Mouse (Mus musculus) midbrain, embryonic 10.5 days (tissue): ENCODE measurements around the gene A230072I06Rik. TPM values are rescaled to one million over a fixed set of nuclear protein-coding genes. Genes with fewer than 3 reads are reported as not detected.

Source experiments
- DNase-seq: peaks from one replicate; pipeline ENCODE4 v3.0.0-alpha.2; 2017; ENCODE audit warnings: low spot score
- H3K27ac ChIP-seq: fragments of 300-500 bp; sonication (generic); replicated peaks from 2 replicates; pipeline ENCODE4 v1.5.1; 2016; ENCODE audit warnings: mild to moderate bottlenecking
- H3K27me3 ChIP-seq: fragments of 300-500 bp; sonication (generic); 2 replicates; pipeline ENCODE4 v1.6.1; 2016; ENCODE audit warnings: low read depth, mild to moderate bottlenecking; ENCODE audit not compliant: poor library complexity, severe bottlenecking
- H3K36me3 ChIP-seq: fragments of 300-500 bp; sonication (generic); 2 replicates; pipeline ENCODE4 v1.6.1; 2016; ENCODE audit warnings: mild to moderate bottlenecking, moderate library complexity
- H3K4me1 ChIP-seq: fragments of 300-500 bp; sonication (generic); 2 replicates; pipeline ENCODE4 v1.6.1; 2016
- H3K4me3 ChIP-seq: fragments of 300-500 bp; sonication (generic); 2 replicates; pipeline ENCODE4 v1.5.1; 2016; ENCODE audit warnings: mild to moderate bottlenecking, moderate library complexity
- H3K9me3 ChIP-seq: fragments of 300-500 bp; sonication (generic); replicated peaks from 2 replicates; pipeline ENCODE4 v1.6.1; 2016; ENCODE audit warnings: mild to moderate bottlenecking
- WGBS: fragments of 180-500 bp; shearing (Covaris S2); methylation state at CpG from one replicate; pipeline ENCODE4 v1.1.7; 2016; 5-methylcytosine and 5-hydroxymethylcytosine counted together
- polyA plus RNA-seq: library from polyadenylated mRNA; unstranded; fragments of >200 nt; fragmentation: Nextera tagmentation; extraction: Ambion mirVana; gene quantifications from 2 replicates; pipeline ENCODE4 v1.2.1, GENCODE M21; 2016

A230072I06Rik gene
- polyA plus RNA-seq, 1 experiment from 2014 or later = not detected

DNA sequence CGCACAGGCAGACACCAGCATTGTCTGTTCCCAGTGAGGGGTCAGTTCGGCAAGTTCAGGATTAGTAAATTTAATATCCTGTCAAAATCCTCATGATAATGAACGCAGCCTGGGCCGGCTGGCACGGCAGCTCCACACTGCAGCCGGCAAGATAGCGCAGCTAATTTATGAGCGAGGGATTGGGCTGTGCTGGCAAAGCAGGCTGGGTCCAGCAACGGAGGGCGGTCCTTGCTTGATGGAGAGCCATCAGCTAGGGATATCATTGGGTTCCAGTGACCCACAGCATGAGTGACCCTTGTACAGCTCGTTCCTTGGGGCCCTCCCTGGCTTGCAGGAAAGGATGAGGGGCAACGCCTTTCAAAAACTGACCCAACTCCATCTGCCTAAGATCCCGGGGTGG lies 48.6 kb downstream of the A230072I06Rik start:
- peak; percentile 33 for DNase-seq
- Histone ChIP-seq H3K4me3 (no peak overlapping the region), H3K27me3 (peaks cover 100% of the 10 kb centered on the region), H3K9me3 (no peaks in the 10 kb centered on the region), H3K27ac (no peak overlapping the region; the same call in 1 of the 2 replicates), H3K4me1 (peaks cover 58% of the 10 kb centered on the region), H3K36me3 (no peaks in the 10 kb centered on the region)
- WGBS = 69% methylated on average over 13 of the region's 13 CpGs

DNA sequence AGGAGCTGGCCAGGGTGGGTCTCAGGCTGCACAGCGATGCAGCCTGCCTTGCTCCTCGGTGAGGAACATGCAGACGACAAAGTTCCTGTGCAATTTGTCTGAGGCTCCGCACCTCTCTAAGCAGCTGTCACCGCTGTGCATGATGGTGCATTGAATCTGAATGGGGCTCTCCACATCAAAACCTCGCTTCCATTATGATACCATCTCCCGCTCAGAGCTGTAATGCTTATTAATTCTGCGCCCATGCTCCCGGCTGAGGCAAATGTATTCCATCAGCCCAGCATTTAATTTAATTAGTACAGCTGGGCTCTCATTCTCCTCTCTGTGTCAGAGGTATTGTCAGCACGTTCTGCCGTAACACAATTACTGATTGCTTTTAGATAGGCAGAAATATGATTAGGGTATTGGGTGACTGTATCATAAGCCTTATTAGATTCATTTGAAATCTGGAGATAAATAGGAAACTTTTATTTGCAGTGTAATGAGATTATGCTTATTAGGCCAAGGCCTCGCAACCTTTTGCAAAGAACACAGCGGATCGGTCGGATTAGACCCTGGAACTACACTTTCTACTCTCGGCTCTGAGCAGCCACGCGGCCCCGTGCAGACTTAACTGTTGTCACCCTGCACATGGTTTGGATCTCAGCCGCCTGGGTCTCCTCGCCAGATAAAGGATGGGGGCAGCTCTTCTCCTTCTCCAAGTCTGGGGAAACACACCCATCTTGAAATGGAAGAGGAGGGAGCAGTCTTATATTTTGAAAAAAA lies 49.3 kb downstream of the A230072I06Rik start:
- Histone ChIP-seq H3K9me3 (no peaks in the 10 kb centered on the region), H3K36me3 (no peaks in the 10 kb centered on the region), H3K4me3 (no peak overlapping the region), H3K4me1 (peaks cover 56% of the 10 kb centered on the region), H3K27ac (no peak overlapping the region; the same call in 1 of the 2 replicates), H3K27me3 (peaks cover 100% of the 10 kb centered on the region)
- DNase-seq = peak; percentile 33
- 56% methylated on average over 21 of the region's 21 CpGs for WGBS

DNA sequence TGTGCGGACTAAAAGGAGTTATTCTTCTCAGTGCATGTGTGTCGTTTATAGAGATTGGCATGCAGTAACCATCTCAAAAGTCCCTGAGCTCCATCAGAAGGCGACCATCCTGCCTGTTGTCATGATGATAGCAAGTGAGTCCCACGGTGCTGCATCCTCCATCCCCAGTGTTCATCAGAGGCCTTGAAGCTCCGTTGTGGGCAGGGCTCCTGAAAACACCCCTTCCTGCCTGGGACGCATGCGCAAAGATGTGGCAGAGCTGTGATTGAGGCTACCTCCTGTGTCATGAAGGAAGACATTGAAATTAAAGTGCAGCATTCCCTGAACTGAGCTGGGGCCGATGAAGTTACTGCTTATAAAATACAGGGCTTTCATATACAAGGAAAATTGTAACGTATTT lies 49.9 kb downstream of the A230072I06Rik start:
- H3K4me1 ChIP-seq = peaks cover 51% of the 10 kb centered on the region
- 74% methylated on average over 9 of the region's 9 CpGs for WGBS
- H3K4me3 ChIP-seq = no peak overlapping the region
- H3K36me3 ChIP-seq = no peaks in the 10 kb centered on the region
- no peak for DNase-seq
- H3K27ac ChIP-seq = no peak overlapping the region
- no peaks in the 10 kb centered on the region for H3K9me3 ChIP-seq
- peaks cover 100% of the 10 kb centered on the region for H3K27me3 ChIP-seq

DNA sequence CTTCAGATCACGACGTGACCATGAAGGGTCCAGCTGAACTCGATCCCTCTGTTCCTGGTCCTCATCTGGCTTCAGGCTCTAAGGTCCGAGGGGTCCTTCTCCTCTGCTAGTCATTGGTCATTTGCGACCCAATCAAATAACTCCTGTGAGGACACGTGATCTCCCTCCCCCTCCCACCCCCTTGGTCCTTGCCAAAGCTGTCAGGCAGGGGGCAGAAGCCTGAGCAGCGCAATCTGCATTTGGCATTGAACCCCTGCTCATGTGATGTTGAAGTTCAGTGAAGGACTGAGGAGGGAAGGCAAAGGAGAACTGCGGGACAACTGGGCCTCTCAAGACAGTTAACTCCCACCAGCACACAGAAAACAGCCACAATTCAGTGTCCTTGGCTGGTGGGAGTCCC lies 51.4 kb downstream of the A230072I06Rik start:
- no peak overlapping the region for H3K4me3 ChIP-seq
- H3K4me1 ChIP-seq = peaks cover 46% of the 10 kb centered on the region
- no peaks in the 10 kb centered on the region for H3K36me3 ChIP-seq
- 30% methylated on average over 8 of the region's 8 CpGs for WGBS
- H3K9me3 ChIP-seq = no peaks in the 10 kb centered on the region
- H3K27me3 ChIP-seq = peaks cover 100% of the 10 kb centered on the region
- peak; percentile 46 for DNase-seq
- no peak overlapping the region for H3K27ac ChIP-seq

Other genes with a start within 250 kb of the A230072I06Rik start
- gene Sox1, start 116.5 kb downstream of the A230072I06Rik start, polyA plus RNA-seq = 3.2 and 3.4 TPM in 2 replicates